In the genomic region with DNA sequence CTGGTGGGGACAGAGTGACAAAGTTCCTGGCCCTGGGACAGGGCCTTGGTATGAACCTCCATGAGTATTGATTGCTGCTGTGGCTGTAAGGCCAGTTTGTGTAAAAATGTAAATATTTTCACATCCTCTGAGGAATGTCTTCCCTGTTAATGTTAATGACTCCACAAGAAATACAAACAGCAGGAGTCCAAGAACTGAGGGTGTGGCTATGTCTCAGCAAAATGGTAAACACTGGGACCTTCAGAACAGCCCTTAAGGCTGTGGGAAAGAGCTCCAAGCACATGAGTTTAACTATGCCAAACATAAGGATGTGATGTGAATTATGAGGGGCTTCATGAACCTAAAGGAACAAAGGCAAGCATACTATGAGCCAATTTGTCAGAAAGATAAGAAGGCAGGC, we compare ENCODE assay signal across 26 mouse cellular contexts.
DNase-seq lines count a peak whose midpoint lies in the region; ATAC-seq and TF ChIP-seq lines count a peak whose summit lies in the region.
"Had no signal": no experiment of that assay in that cellular context is flagged by ENCODE, and none has a peak within 500 bp of the region (broad histone marks: within the 10 kb centered on the region; RNA-seq: fewer than 3 reads in every experiment).

No protein-coding gene starts in this region.

- H3K9ac ChIP-seq in stomach, postnatal 0 days (ENCODE audit: low read length) = no peak overlapping the region
- no peak overlapping the region for H3K9ac ChIP-seq in liver, embryonic 12.5 days
- H3K9ac ChIP-seq: embryonic facial prominence, embryonic 13.5 days; embryonic facial prominence, embryonic 15.5 days; forebrain, embryonic 12.5 days had no signal

- H3K4me1 ChIP-seq in stomach, postnatal 0 days (replicated peaks; ENCODE audit: control insufficient read depth, insufficient read depth) = no peaks in the 10 kb centered on the region
- H3K4me1 ChIP-seq in embryonic facial prominence, embryonic 10.5 days = no peaks in the 10 kb centered on the region
- H3K4me1 ChIP-seq in liver, embryonic 12.5 days = no peaks in the 10 kb centered on the region
- H3K4me1 ChIP-seq: embryonic facial prominence, embryonic 13.5 days; embryonic facial prominence, embryonic 15.5 days; forebrain, embryonic 10.5 days; forebrain, embryonic 12.5 days had no signal

- no peaks in the 10 kb centered on the region for H3K9me3 ChIP-seq in stomach, postnatal 0 days (ENCODE audit: control insufficient read depth, low read length)
- no peaks in the 10 kb centered on the region for H3K9me3 ChIP-seq in embryonic facial prominence, embryonic 10.5 days
- H3K9me3 ChIP-seq in liver, embryonic 12.5 days (replicated peaks) = no peaks in the 10 kb centered on the region
- H3K9me3 ChIP-seq: embryonic facial prominence, embryonic 13.5 days; embryonic facial prominence, embryonic 15.5 days; forebrain, embryonic 10.5 days; forebrain, embryonic 12.5 days had no signal

- 0 out of 2 replicates have a peak, but pooled peaks have one; percentile 53 for ATAC-seq in stomach, postnatal 0 days (ENCODE audit: low FRiP score, low TSS enrichment)
- no peak for ATAC-seq in liver, embryonic 12.5 days
- ATAC-seq: activated CD4-positive, CD25-positive, alpha-beta regulatory T cell, adult 4 months; CD4-positive, CD25-positive, alpha-beta regulatory T cell, adult 4 months; forebrain, embryonic 14.5 days; forebrain, embryonic 16.5 days; Patski had no signal

- TF ChIP-seq EP300 in stomach, postnatal 0 days (optimal IDR thresholded peaks at IDR 0.05) = no peak

- no peaks in the 10 kb centered on the region for H3K27me3 ChIP-seq in stomach, postnatal 0 days (ENCODE audit: control insufficient read depth, insufficient read depth, low read length)
- H3K27me3 ChIP-seq in embryonic facial prominence, embryonic 10.5 days (replicated peaks; ENCODE audit: low read depth, poor library complexity, severe bottlenecking) = no peaks in the 10 kb centered on the region
- H3K27me3 ChIP-seq in liver, embryonic 12.5 days (replicated peaks) = no peaks in the 10 kb centered on the region
- H3K27me3 ChIP-seq: CH12.LX; embryonic facial prominence, embryonic 13.5 days; embryonic facial prominence, embryonic 15.5 days; forebrain, embryonic 12.5 days; Patski had no signal

- peak; percentile 37 for DNase-seq in ES-CJ7 (ENCODE audit: low read depth, low spot score)
- peak; percentile 72 for DNase-seq in R1 (ENCODE audit: low read depth, low spot score)
- DNase-seq in stomach, postnatal 0 days (ENCODE audit: low spot score) = no peak
- DNase-seq in embryonic facial prominence, embryonic 10.5 days (ENCODE audit: low spot score) = no peak
- DNase-seq: adrenal gland, adult 8-10 months; adrenal gland, postnatal 14 days; adrenal gland, postnatal 36 days; B cell, adult 2 months; cerebellum, adult 11-12 months; cerebellum, adult 2 months; cerebellum, adult 9-10 months; cerebellum, postnatal 10 days; cerebellum, postnatal 25 days had no signal

- no peak overlapping the region for H3K4me2 ChIP-seq in stomach, postnatal 0 days (replicated peaks; ENCODE audit: low read depth)
- no peak overlapping the region for H3K4me2 ChIP-seq in liver, embryonic 12.5 days
- H3K4me2 ChIP-seq: embryonic facial prominence, embryonic 13.5 days; embryonic facial prominence, embryonic 15.5 days; forebrain, embryonic 12.5 days had no signal

- no peak for TF ChIP-seq CTCF in stomach, postnatal 0 days (IDR thresholded peaks at IDR 0.05; ENCODE audit: low read depth)

- H3K4me3 ChIP-seq in stomach, postnatal 0 days (ENCODE audit: low read depth, low read length) = no peak overlapping the region
- H3K4me3 ChIP-seq in embryonic facial prominence, embryonic 10.5 days = no peak overlapping the region
- H3K4me3 ChIP-seq in liver, embryonic 12.5 days = no peak overlapping the region
- H3K4me3 ChIP-seq: embryonic facial prominence, embryonic 13.5 days; embryonic facial prominence, embryonic 15.5 days; erythroblast, embryonic 14.5 days; forebrain, embryonic 10.5 days; forebrain, embryonic 12.5 days had no signal

- H3K36me3 ChIP-seq in stomach, postnatal 0 days (ENCODE audit: control insufficient read depth, insufficient read depth, low read length) = no peaks in the 10 kb centered on the region
- no peaks in the 10 kb centered on the region for H3K36me3 ChIP-seq in embryonic facial prominence, embryonic 10.5 days (replicated peaks)
- no peaks in the 10 kb centered on the region for H3K36me3 ChIP-seq in liver, embryonic 12.5 days
- H3K36me3 ChIP-seq: embryonic facial prominence, embryonic 13.5 days; embryonic facial prominence, embryonic 15.5 days; forebrain, embryonic 10.5 days; forebrain, embryonic 12.5 days; G1E had no signal

- H3K27ac ChIP-seq in stomach, postnatal 0 days (replicated peaks) = no peak overlapping the region
- no peak overlapping the region for H3K27ac ChIP-seq in embryonic facial prominence, embryonic 10.5 days (replicated peaks)
- no peak overlapping the region for H3K27ac ChIP-seq in liver, embryonic 12.5 days
- H3K27ac ChIP-seq: embryonic facial prominence, embryonic 13.5 days; embryonic facial prominence, embryonic 15.5 days; forebrain, embryonic 10.5 days; forebrain, embryonic 12.5 days had no signal

Comparison
In these comparisons a context has a peak if more than half of its experiments do, and no peak if none do; other contexts are left out.
1. DNase-seq: peak in ES-CJ7 (single experiment) and R1 (single experiment); none in stomach, postnatal 0 days (single experiment) and embryonic facial prominence, embryonic 10.5 days (single experiment).